Mouse (Mus musculus) liver, embryonic 14.5 days (tissue): ENCODE measurements at regions not wholly inside any gene's neighbourhood (a gene's known extent, or its start where the extent isn't known, plus 50 kb on each side); places are given as distances from the start of the nearest gene placed in this dataset.
A peak's percentile ranks its signal among the peaks of the same experiment; 100 is the strongest.

ENCODE experiments used
- ATAC-seq: fragments of 200-750 bp; cut with Nextera tagmentation; 2 replicates; pipeline ENCODE4 v1.8.0; 2017; ENCODE audit warnings: moderate number of reproducible peaks, mild to moderate bottlenecking, moderate library complexity; ENCODE audit not compliant: insufficient read depth
- DNase-seq, 3 experiments: peaks; one replicate each; pipeline ENCODE4 v3.0.0-alpha.2; 2012 to 2013; ENCODE audit warnings: low read depth in 3 of 3, low spot score in 3 of 3
- H3K27ac ChIP-seq: fragments of 300-500 bp; sonication (generic); 2 replicates; pipeline ENCODE4 v1.5.1; 2014; ENCODE audit warnings: moderate library complexity, mild to moderate bottlenecking, control low read depth, inconsistent platforms
- H3K27me3 ChIP-seq: fragments of 300-500 bp; sonication (generic); 2 replicates; pipeline ENCODE4 v1.6.1; 2014; ENCODE audit warnings: mild to moderate bottlenecking, low read length, moderate library complexity; ENCODE audit not compliant: control insufficient read depth, insufficient read depth
- H3K36me3 ChIP-seq: fragments of 300-500 bp; sonication (generic); replicated peaks from 2 replicates; pipeline ENCODE4 v1.6.1; 2014; ENCODE audit warnings: low read depth; ENCODE audit not compliant: control insufficient read depth, insufficient read depth
- H3K4me1 ChIP-seq, 2 experiments: fragments of 200-500 bp in 1 of 2; fragments of 300-500 bp in 1 of 2; sonication (generic) in 1 of 2; replicated peaks; 2 replicates each; pipeline ENCODE4 v1.6.1; 2012 to 2014; ENCODE audit warnings: antibody characterized with exemption in 1 of 2, inconsistent platforms in 1 of 2, low read length in 1 of 2; ENCODE audit not compliant: control insufficient read depth in 2 of 2, insufficient read depth in 2 of 2
- H3K4me2 ChIP-seq: fragments of 300-500 bp; sonication (generic); 2 replicates; pipeline ENCODE4 v1.6.1; 2014; ENCODE audit warnings: low read depth, mild to moderate bottlenecking, control low read depth, moderate library complexity
- H3K4me3 ChIP-seq, 2 experiments: fragments of 200-500 bp in 1 of 2; fragments of 300-500 bp in 1 of 2; sonication (generic) in 1 of 2; 2 replicates each; pipeline ENCODE4 v1.5.1; 2012 to 2014; ENCODE audit warnings: low read depth in 2 of 2, low read length in 2 of 2, mild to moderate bottlenecking in 2 of 2, control low read depth in 1 of 2, inconsistent platforms in 1 of 2, moderate library complexity in 1 of 2; ENCODE audit not compliant: insufficient read depth in 1 of 2
- H3K9ac ChIP-seq: fragments of 300-500 bp; sonication (generic); replicated peaks from 2 replicates; pipeline ENCODE4 v1.6.1; 2014; ENCODE audit warnings: mild to moderate bottlenecking, control low read depth, moderate library complexity
- H3K9me3 ChIP-seq: fragments of 300-500 bp; sonication (generic); 2 replicates; pipeline ENCODE4 v1.6.1; 2016; ENCODE audit warnings: low read length, mixed read lengths; ENCODE audit not compliant: control insufficient read depth
- CTCF ChIP-seq: IDR thresholded peaks from 2 replicates; pipeline ENCODE4 v1.5.1; 2016; ENCODE audit warnings: antibody characterized with exemption, low read depth, control low read depth
- EP300 ChIP-seq: IDR thresholded peaks from 2 replicates; pipeline ENCODE4 v1.6.1; 2016; ENCODE audit warnings: antibody characterized with exemption, low read depth
- WGBS: fragments of 180-500 bp; shearing (Covaris S2); extraction: QIAGEN DNeasy Blood & Tissue Kit; methylation state at CpG from one replicate; pipeline ENCODE4 v1.1.7; 2014; ENCODE audit not compliant: insufficient replicate concordance; 5-methylcytosine and 5-hydroxymethylcytosine counted together

DNA sequence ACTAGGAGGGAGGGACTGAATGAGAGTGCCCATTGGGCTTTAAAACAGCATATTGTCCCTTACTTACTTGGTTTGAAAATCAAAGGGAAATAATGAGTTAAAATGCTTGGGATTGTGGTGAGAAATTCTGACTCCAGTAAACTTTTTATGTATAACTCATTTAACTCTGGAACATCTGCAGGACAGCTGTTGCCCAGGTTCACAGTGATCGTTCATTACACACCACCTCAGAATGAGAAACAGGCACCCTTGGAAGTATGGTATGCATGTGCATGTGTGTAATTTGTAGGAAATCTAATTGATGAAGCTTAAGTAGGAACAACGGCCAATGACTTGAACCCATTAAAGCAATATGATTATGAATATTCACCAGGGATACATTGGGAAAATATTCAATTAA lies 210.4 kb upstream of the Thbs1 start:
- Histone ChIP-seq H3K4me2 (no peak overlapping the region), H3K27me3 (no peaks in the 10 kb centered on the region), H3K27ac (no peak overlapping the region), H3K36me3 (no peaks in the 10 kb centered on the region), H3K9ac (no peak overlapping the region), H3K9me3 (no peaks in the 10 kb centered on the region), H3K4me1 (no peaks in the 10 kb centered on the region), H3K4me3 (no peak overlapping the region)
- no peak for DNase-seq
- TF ChIP-seq EP300 (no peak), CTCF (no peak)
- ATAC-seq, result no peak
- WGBS, result 71% methylated on average over 2 of the region's 2 CpGs

DNA sequence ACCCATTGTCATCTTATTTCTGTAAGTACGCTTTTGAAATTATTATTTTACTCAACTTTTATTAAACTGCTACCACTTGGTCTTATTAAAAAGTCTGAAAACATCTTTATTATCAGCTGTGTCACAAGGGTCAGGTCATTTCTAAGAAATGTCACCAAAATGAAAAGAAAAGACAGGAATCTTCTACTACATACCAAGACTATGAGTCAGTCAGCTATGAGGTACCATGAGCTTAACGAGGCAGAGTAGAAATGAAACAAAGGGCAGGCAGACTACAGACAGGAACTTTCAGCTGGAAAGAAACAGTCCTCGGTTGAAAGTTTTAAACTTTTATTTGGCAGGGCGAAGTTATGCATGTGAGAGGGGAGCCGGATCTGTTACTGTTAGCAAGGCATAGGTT lies 208.8 kb upstream of the Thbs1 start:
- H3K36me3 ChIP-seq, result no peaks in the 10 kb centered on the region

DNA sequence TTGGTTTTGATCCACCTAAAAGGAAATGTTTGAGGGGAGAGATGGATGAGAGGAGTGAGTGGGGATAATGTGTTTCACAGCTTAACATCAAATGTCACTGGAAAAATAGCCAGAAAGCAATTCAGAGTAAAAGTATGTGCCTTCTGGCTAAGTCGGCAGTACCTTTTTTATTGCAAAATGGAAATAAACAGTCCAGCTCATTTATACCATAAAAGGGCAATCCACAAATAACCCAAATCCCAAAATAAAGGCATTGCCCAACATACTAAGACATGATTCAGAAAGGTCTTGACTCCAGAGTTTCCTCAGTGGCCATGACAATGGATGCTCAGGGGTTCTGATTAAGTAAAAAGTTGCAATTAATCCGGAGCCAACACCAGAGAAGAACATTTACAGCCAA lies 208.0 kb upstream of the Thbs1 start:
- Histone ChIP-seq H3K27ac (no peak overlapping the region), H3K9me3 (no peaks in the 10 kb centered on the region), H3K36me3 (no peaks in the 10 kb centered on the region), H3K4me1 (no peaks in the 10 kb centered on the region), H3K4me3 (no peak overlapping the region), H3K9ac (no peak overlapping the region), H3K4me2 (no peak overlapping the region), H3K27me3 (no peaks in the 10 kb centered on the region)
- 59% methylated on average over 2 of the region's 2 CpGs for WGBS
- DNase-seq (no peak), ATAC-seq (no peak)
- TF ChIP-seq EP300 (no peak), CTCF (no peak)

More for the DNA sequence above, 208.8 kb upstream of the Thbs1 start:
- TF ChIP-seq EP300 (no peak), CTCF (no peak)
- Histone ChIP-seq H3K9me3 (no peaks in the 10 kb centered on the region), H3K27me3 (no peaks in the 10 kb centered on the region), H3K9ac (no peak overlapping the region), H3K4me3 (no peak overlapping the region), H3K4me2 (no peak overlapping the region), H3K4me1 (no peaks in the 10 kb centered on the region), H3K27ac (no peak overlapping the region)
- DNase-seq (no peak), ATAC-seq (no peak)
- WGBS, result 57% methylated on average over 5 of the region's 5 CpGs

DNA sequence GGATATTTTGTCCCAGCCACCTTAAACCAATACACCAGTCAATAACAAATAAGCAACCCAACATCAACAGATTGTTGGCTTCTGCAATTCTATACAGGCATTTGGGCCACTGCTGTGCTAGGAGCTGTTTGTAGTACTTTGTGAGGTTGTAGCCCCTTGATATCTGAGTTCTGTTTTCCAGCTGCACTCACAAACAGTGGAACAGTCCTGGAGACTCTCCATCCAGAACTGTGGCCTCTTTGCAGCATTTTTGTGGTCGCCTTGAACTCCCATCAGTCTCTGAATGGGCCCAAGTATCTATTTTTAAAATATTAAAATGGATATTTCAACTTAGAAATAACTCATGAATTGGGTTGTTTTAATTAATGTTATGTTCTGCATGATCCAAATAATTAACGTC lies 205.2 kb upstream of the Thbs1 start:
- ATAC-seq (no peak), DNase-seq (no peak)
- H3K4me2 ChIP-seq, result no peak overlapping the region
- no peaks in the 10 kb centered on the region for H3K4me1 ChIP-seq
- H3K27ac ChIP-seq, result no peak overlapping the region
- no peak for TF ChIP-seq EP300
- TF ChIP-seq CTCF, result no peak
- no peak overlapping the region for H3K9ac ChIP-seq
- H3K9me3 ChIP-seq, result no peaks in the 10 kb centered on the region
- H3K27me3 ChIP-seq, result no peaks in the 10 kb centered on the region
- 49% methylated on average over 2 of the region's 2 CpGs for WGBS
- H3K36me3 ChIP-seq, result no peaks in the 10 kb centered on the region
- H3K4me3 ChIP-seq, result no peak overlapping the region

DNA sequence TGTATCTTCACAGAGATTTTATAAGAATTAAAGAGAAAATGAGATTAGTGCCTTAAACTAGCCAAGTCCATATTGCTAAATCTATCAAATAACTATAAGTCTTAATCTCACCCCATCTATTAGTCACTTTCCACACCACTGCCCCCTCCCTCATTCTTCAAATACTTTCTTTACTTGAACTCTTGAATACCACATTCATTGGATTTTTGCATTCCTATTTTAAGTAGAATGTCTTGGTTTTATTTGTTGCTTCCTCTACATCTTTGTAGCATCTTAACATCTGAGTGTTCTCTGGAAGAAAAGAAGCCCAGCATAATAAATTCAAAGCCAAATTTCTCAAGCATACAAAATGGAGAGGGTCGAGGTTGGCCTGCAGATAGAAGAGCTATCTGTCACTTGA lies 200.9 kb upstream of the Thbs1 start:
- 34% methylated on average over 1 of the region's 1 CpGs for WGBS
- no peak for ATAC-seq
- no peaks in the 10 kb centered on the region for H3K4me1 ChIP-seq

DNA sequence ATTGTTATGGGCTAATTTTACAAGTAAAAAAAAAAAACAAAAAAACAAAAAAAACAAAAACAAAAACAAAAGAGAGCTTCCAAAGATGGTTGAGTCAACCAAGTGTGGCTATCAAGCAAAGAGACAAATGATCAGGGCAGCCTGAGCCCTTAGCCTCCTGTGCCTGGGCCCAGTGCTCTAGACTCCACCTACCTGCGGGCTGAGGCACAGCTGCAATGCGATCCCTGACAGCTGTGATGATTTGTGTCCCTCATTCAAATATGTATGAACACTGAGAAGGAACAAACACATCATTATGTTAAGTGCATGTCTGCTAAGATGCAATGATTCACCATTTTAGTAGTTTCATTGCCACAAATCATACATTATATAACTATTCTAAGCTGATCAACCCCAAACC lies 199.0 kb upstream of the Thbs1 start:
- Histone ChIP-seq H3K27ac (no peak overlapping the region), H3K36me3 (no peaks in the 10 kb centered on the region), H3K4me1 (no peaks in the 10 kb centered on the region), H3K4me3 (no peak overlapping the region), H3K9ac (no peak overlapping the region), H3K27me3 (no peaks in the 10 kb centered on the region), H3K9me3 (no peaks in the 10 kb centered on the region), H3K4me2 (no peak overlapping the region)
- TF ChIP-seq EP300 (no peak), CTCF (peak; percentile 51)
- WGBS, result 42% methylated on average over 2 of the region's 2 CpGs
- DNase-seq (no peak), ATAC-seq (no peak)

More for the DNA sequence above, 200.9 kb upstream of the Thbs1 start:
- Histone ChIP-seq H3K4me2 (no peak overlapping the region), H3K9me3 (no peaks in the 10 kb centered on the region), H3K9ac (no peak overlapping the region), H3K4me3 (no peak overlapping the region), H3K27ac (no peak overlapping the region), H3K36me3 (no peaks in the 10 kb centered on the region), H3K27me3 (no peaks in the 10 kb centered on the region)
- no peak for TF ChIP-seq EP300
- TF ChIP-seq CTCF, result no peak
- DNase-seq, result no peak
